Mouse (Mus musculus): ENCODE results near the gene Clec4a1. TPM values are rescaled to one million over a fixed set of nuclear protein-coding genes. Genes with fewer than 3 reads are reported as not detected.

Gene Clec4a1
- polyA plus RNA-seq, 1 experiment from 2014 or later: 0.39 TPM

DNA sequence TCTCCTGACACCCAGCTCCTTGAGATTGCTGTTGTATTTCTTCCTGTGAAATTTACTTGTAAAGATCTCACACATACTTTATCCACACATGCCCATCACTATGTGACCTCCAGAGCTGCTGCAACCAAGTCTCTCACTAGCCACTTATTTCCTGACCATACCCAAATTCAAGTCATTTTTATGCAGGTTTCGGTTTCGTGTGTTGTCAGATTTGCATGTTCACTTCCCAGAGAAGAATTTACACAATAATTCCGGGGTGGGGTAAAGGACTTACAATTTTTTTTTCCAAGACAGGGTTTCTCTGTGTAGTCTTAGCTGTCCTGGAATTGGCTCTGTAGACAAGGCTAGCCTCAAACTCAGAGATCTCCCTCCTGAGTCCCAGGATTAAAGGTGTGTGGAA, 13.2 kb downstream of the Clec4a1 start:
- Histone ChIP-seq H3K4me2 (replicated peaks) (no peak overlapping the region), H3K4me3 (no peak overlapping the region), H3K27me3 (no peaks in the 10 kb centered on the region), H3K4me1 (no peaks in the 10 kb centered on the region), H3K36me3 (no peaks in the 10 kb centered on the region), H3K9ac (replicated peaks) (no peak overlapping the region), H3K9me3 (no peaks in the 10 kb centered on the region), H3K27ac (replicated peaks) (no peak overlapping the region)
- no peak for ATAC-seq (replicated peaks)
- WGBS: 90% methylated on average over 3 of the region's 3 CpGs

DNA sequence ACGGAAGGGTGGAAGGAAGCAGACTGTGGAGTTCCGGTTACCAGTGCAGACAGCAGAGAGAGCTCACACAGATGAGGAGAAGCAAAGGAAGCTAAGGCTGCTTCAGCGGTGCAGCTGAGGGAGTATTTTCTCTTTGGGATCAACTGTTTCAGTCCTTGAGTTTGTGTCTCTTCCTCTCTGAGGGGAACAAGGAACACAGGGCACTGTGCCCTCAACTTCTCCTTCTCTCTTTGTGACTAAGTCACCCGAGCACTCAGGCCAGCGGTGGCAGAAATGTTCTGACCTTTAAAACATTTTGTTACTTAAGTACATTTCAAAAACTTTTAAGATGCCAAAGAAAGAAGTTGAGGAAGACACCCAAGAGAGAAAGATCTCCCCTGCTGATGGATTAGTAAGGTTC, 18.0 kb downstream of the Clec4a1 start:
- no peak overlapping the region for H3K4me2 ChIP-seq (replicated peaks)
- H3K27me3 ChIP-seq: no peaks in the 10 kb centered on the region
- H3K9me3 ChIP-seq: no peaks in the 10 kb centered on the region
- H3K9ac ChIP-seq (replicated peaks): no peak overlapping the region
- H3K36me3 ChIP-seq: no peaks in the 10 kb centered on the region
- H3K4me1 ChIP-seq: no peaks in the 10 kb centered on the region
- H3K27ac ChIP-seq (replicated peaks): no peak overlapping the region
- H3K4me3 ChIP-seq: no peak overlapping the region
- no peak for ATAC-seq (replicated peaks)
- WGBS: 89% methylated on average over 5 of the region's 5 CpGs

DNA sequence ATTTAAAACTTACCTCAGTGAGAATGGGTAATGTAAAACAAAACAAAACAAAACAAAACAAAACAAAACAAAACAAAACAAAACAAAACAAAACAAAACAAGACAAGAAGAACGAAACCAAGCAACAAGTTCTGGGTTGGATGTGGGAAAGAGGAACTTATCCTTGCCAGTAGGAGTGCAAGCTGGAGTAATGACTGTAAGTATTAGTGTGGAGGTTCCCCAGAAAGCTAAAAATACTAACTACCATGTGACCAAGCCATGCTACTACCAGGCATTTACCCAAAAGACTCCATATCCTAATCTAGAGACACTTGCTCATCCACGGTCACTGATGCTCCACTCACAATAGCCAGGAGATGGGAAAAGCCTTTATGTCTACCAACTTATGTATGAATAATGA, 25.1 kb downstream of the Clec4a1 start:
- no peak for ATAC-seq (replicated peaks)
- Histone ChIP-seq H3K4me1 (no peaks in the 10 kb centered on the region), H3K36me3 (no peaks in the 10 kb centered on the region), H3K9ac (replicated peaks) (no peak overlapping the region), H3K9me3 (no peaks in the 10 kb centered on the region), H3K4me2 (replicated peaks) (no peak overlapping the region), H3K27me3 (no peaks in the 10 kb centered on the region), H3K4me3 (no peak overlapping the region), H3K27ac (replicated peaks) (no peak overlapping the region)
- WGBS: 93% methylated on average over 2 of the region's 2 CpGs

GRCm38 (mm10) chr6:122952401-122952800, 30.8 kb downstream of the Clec4a1 start, which contains the start of gene Clec4a3:
Gene Clec4a3, plus strand, starts transcription at chr6:122952515.
- H3K4me1 ChIP-seq: no peaks in the 10 kb centered on the region
- no peaks in the 10 kb centered on the region for H3K9me3 ChIP-seq
- no peak for ATAC-seq (replicated peaks)
- 89% methylated on average over 8 of the region's 8 CpGs for WGBS
- no peaks in the 10 kb centered on the region for H3K36me3 ChIP-seq
- H3K27me3 ChIP-seq: no peaks in the 10 kb centered on the region
- no peak within 1 kb of the TSS for H3K27ac ChIP-seq (replicated peaks)
- H3K4me3 ChIP-seq: no peak within 1 kb of the TSS
- H3K4me2 ChIP-seq (replicated peaks): no peak within 1 kb of the TSS
- no peak within 1 kb of the TSS for H3K9ac ChIP-seq (replicated peaks)

DNA sequence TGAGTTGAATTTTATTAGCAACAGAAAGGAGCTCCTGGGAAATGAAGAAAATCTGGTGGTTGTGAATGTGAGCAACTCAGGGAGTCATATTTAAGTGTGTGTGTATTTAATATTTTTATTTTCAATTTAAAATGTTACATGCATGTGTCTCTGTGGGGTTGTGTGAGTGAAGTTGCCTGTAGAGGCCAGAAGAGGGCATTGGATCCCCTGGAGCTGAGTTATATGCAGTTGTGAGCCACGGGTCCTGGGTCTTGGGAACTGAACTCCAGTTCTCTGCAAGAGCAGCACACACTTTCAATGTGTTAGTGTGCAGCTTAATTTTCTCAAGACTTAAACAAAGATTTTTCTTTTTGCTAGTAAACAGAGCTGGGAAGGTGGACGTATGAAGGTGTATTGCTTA, 42.9 kb downstream of the Clec4a1 start:
- no peak overlapping the region for H3K27ac ChIP-seq (replicated peaks)
- H3K4me3 ChIP-seq: no peak overlapping the region
- WGBS: 77% methylated on average over 2 of the region's 2 CpGs
- H3K4me1 ChIP-seq: no peaks in the 10 kb centered on the region
- no peak overlapping the region for H3K9ac ChIP-seq (replicated peaks)
- H3K36me3 ChIP-seq: no peaks in the 10 kb centered on the region
- no peaks in the 10 kb centered on the region for H3K27me3 ChIP-seq
- H3K9me3 ChIP-seq: no peaks in the 10 kb centered on the region
- no peak for ATAC-seq (replicated peaks)
- no peak overlapping the region for H3K4me2 ChIP-seq (replicated peaks)

GRCm38 (mm10) chr6:122969048-122969447, 47.4 kb downstream of the Clec4a1 start:
- 87% methylated on average over 2 of the region's 2 CpGs for WGBS

More at GRCm38 (mm10) chr6:122969048-122969447, 47.4 kb downstream of the Clec4a1 start:
- Histone ChIP-seq H3K4me2 (replicated peaks) (no peak overlapping the region), H3K27ac (replicated peaks) (no peak overlapping the region), H3K27me3 (no peaks in the 10 kb centered on the region), H3K36me3 (no peaks in the 10 kb centered on the region), H3K9me3 (no peaks in the 10 kb centered on the region; the same call in 1 of the 2 replicates), H3K4me3 (no peak overlapping the region), H3K4me1 (no peaks in the 10 kb centered on the region), H3K9ac (replicated peaks) (no peak overlapping the region)
- ATAC-seq (replicated peaks): no peak

Other genes starting within 250 kb of the Clec4a1 start
- 0.09 and 0.29 TPM in 2 replicates for gene Nanog, start 214.4 kb upstream of the Clec4a1 start, polyA plus RNA-seq (2015; fragmentation: Nextera tagmentation; extraction: Ambion mirVana)
- 19.9 and 20.5 TPM in 2 replicates for gene Slc2a3, start 120.2 kb upstream of the Clec4a1 start, polyA plus RNA-seq (2015; fragmentation: Nextera tagmentation; extraction: Ambion mirVana)
- 6.4 and 6.8 TPM in 2 replicates for gene Foxj2, start 101.9 kb upstream of the Clec4a1 start, polyA plus RNA-seq (2015; fragmentation: Nextera tagmentation; extraction: Ambion mirVana)
- 0.89 and 1.3 TPM in 2 replicates for gene C3ar1, start 65.7 kb upstream of the Clec4a1 start, polyA plus RNA-seq (2015; fragmentation: Nextera tagmentation; extraction: Ambion mirVana)
- 112 and 122 TPM in 2 replicates for gene Necap1, start 47.4 kb upstream of the Clec4a1 start, polyA plus RNA-seq (2015; fragmentation: Nextera tagmentation; extraction: Ambion mirVana)
- 0.59 and 0.69 TPM in 2 replicates for gene Clec4a3, start 30.7 kb downstream of the Clec4a1 start, polyA plus RNA-seq (2015; fragmentation: Nextera tagmentation; extraction: Ambion mirVana)
- not detected in 2 replicates for gene Clec4a4, start 68.5 kb downstream of the Clec4a1 start, polyA plus RNA-seq (2015; fragmentation: Nextera tagmentation; extraction: Ambion mirVana)
- not detected in 2 replicates for gene Clec4b1, start 128.1 kb downstream of the Clec4a1 start, polyA plus RNA-seq (2015; fragmentation: Nextera tagmentation; extraction: Ambion mirVana)
- 0.81 and 1.0 TPM in 2 replicates for gene Clec4a2, start 184.6 kb downstream of the Clec4a1 start, polyA plus RNA-seq (2015; fragmentation: Nextera tagmentation; extraction: Ambion mirVana)